Comparison of ENCODE assay signal across 30 mouse cellular contexts in genomic region chr17:3315581-3315980, GRCm38 (mm10).
"Had no signal": no experiment of that assay in that cellular context is flagged by ENCODE, and none has a peak within 500 bp of the region (broad histone marks: within the 10 kb centered on the region; RNA-seq: fewer than 3 reads in every experiment).

No protein-coding gene starts in this region.

- H3K36me3 ChIP-seq: limb, embryonic 10.5 days; limb, embryonic 12.5 days; limb, embryonic 13.5 days; limb, embryonic 15.5 days; liver, embryonic 12.5 days; liver, embryonic 13.5 days; liver, embryonic 15.5 days; lung, embryonic 15.5 days; midbrain, embryonic 10.5 days; midbrain, embryonic 12.5 days; midbrain, embryonic 13.5 days; neural tube, embryonic 12.5 days had no signal

- H3K27ac ChIP-seq: left cerebral cortex, adult 2 months; limb, embryonic 10.5 days; limb, embryonic 12.5 days; limb, embryonic 13.5 days; liver, embryonic 12.5 days; liver, embryonic 13.5 days; liver, embryonic 14.5 days; liver, embryonic 15.5 days; lung, embryonic 15.5 days; macrophage; midbrain, embryonic 10.5 days; midbrain, embryonic 12.5 days; midbrain, embryonic 13.5 days; neural tube, embryonic 12.5 days had no signal

- H3K9me3 ChIP-seq: limb, embryonic 10.5 days; limb, embryonic 15.5 days; liver, embryonic 12.5 days; liver, embryonic 13.5 days; liver, embryonic 15.5 days; lung, embryonic 15.5 days; midbrain, embryonic 10.5 days; midbrain, embryonic 12.5 days; neural tube, embryonic 12.5 days had no signal

- DNase-seq: left cerebral cortex, postnatal 4 days; liver; liver, embryonic 13.5 days; liver, postnatal 0 days; lung, adult 18-20 months; lung, adult 2 months; lung, embryonic 14.5 days; lung, postnatal 10 days; lung, postnatal 14 days; lung, postnatal 36 days; lung, postnatal 4 days; midbrain, embryonic 14.5 days had no signal

- H3K4me2 ChIP-seq: limb, embryonic 15.5 days; liver, embryonic 11.5 days; liver, embryonic 12.5 days; liver, embryonic 13.5 days; liver, embryonic 15.5 days; lung, embryonic 14.5 days; lung, embryonic 15.5 days; midbrain, embryonic 12.5 days; midbrain, embryonic 13.5 days; neural tube, embryonic 12.5 days had no signal

- H3K4me3 ChIP-seq: left cerebral cortex, adult 2 months; limb, embryonic 12.5 days; limb, embryonic 13.5 days; limb, embryonic 15.5 days; liver, embryonic 12.5 days; liver, embryonic 13.5 days; liver, embryonic 15.5 days; lung, embryonic 15.5 days; megakaryocyte, embryonic 14.5 days; midbrain, embryonic 10.5 days; midbrain, embryonic 12.5 days; midbrain, embryonic 13.5 days; myocyte; neural tube, embryonic 12.5 days had no signal

- H3K9ac ChIP-seq: limb, embryonic 12.5 days; limb, embryonic 13.5 days; limb, embryonic 15.5 days; liver, embryonic 12.5 days; liver, embryonic 13.5 days; liver, embryonic 14.5 days; liver, embryonic 15.5 days; liver, postnatal 0 days; lung, embryonic 14.5 days; lung, embryonic 15.5 days; midbrain, embryonic 12.5 days; midbrain, embryonic 13.5 days; neural tube, embryonic 12.5 days had no signal

- H3K27me3 ChIP-seq: limb, embryonic 12.5 days; limb, embryonic 13.5 days; limb, embryonic 15.5 days; lung, embryonic 15.5 days; neural tube, embryonic 12.5 days had no signal

- ATAC-seq: liver, embryonic 12.5 days; liver, postnatal 0 days; midbrain, embryonic 13.5 days; midbrain, embryonic 16.5 days had no signal

- H3K4me1 ChIP-seq: midbrain, embryonic 12.5 days; midbrain, embryonic 13.5 days; neural tube, embryonic 12.5 days had no signal
